Mouse (Mus musculus): ENCODE results near the gene Junb.
A peak's percentile ranks its signal among the peaks of the same experiment; 100 is the strongest.

The Junb gene

GRCm38 (mm10) chr8:84973079-84973478 is 5.4 kb downstream of the Junb start:
- DNase-seq (ENCODE audit: low read depth, low spot score), result no peak

- DNase-seq (ENCODE audit: low read depth, low spot score), result no peak
Observed at GRCm38 (mm10) chr8:84970913-84971312, 7.6 kb downstream of the Junb start.

GRCm38 (mm10) chr8:84970135-84970790 is 8.3 kb downstream of the Junb start:
- no peak for DNase-seq (ENCODE audit: low read depth, low spot score)

GRCm38 (mm10) chr8:84969241-84970134 is 9.0 kb downstream of the Junb start, which contains the start of the genes Gm49661, Prdx2 and Rnaseh2a:
Gene Gm49661, minus strand, starts transcription at chr8:84969433.
Gene Prdx2, plus strand, starts transcription at chr8:84969587.
Gene Rnaseh2a, minus strand, starts transcription at chr8:84969767.
- no peak for DNase-seq (ENCODE audit: low read depth, low spot score)

- DNase-seq (ENCODE audit: low read depth, low spot score), result no peak
Observed at GRCm38 (mm10) chr8:84968650-84969049, 9.9 kb downstream of the Junb start.

GRCm38 (mm10) chr8:84967532-84968304 is 10.8 kb downstream of the Junb start:
- no peak for DNase-seq (ENCODE audit: low read depth, low spot score)

GRCm38 (mm10) chr8:84966603-84967002 is 11.9 kb downstream of the Junb start:
- no peak for DNase-seq (ENCODE audit: low read depth, low spot score)

- DNase-seq (ENCODE audit: low read depth, low spot score), result peak; percentile 96
Observed at GRCm38 (mm10) chr8:84965731-84966291, 12.7 kb downstream of the Junb start.

GRCm38 (mm10) chr8:84963952-84964351 is 14.6 kb downstream of the Junb start:
- no peak for DNase-seq (ENCODE audit: low read depth, low spot score)

GRCm38 (mm10) chr8:84959811-84960210 is 18.7 kb downstream of the Junb start:
- DNase-seq (ENCODE audit: low read depth, low spot score), result no peak

- peak; percentile 84 for DNase-seq (ENCODE audit: low read depth, low spot score)
Observed at GRCm38 (mm10) chr8:84956768-84957167, 21.8 kb downstream of the Junb start.

GRCm38 (mm10) chr8:84952612-84953255 is 25.8 kb downstream of the Junb start:
- DNase-seq (ENCODE audit: low read depth, low spot score), result no peak

- no peak for DNase-seq (ENCODE audit: low read depth, low spot score)
Observed at GRCm38 (mm10) chr8:84949753-84950152, 28.8 kb downstream of the Junb start.

GRCm38 (mm10) chr8:84947241-84947545 is 31.3 kb downstream of the Junb start:
- DNase-seq (ENCODE audit: low read depth, low spot score), result peak; percentile 63

GRCm38 (mm10) chr8:84946528-84947240 is 31.8 kb downstream of the Junb start, which contains the start of gene Rtbdn:
Gene Rtbdn, plus strand, starts transcription at chr8:84946991.
- DNase-seq (ENCODE audit: low read depth, low spot score), result no peak

- DNase-seq (ENCODE audit: low read depth, low spot score), result no peak
Observed at GRCm38 (mm10) chr8:84945633-84946527, 32.6 kb downstream of the Junb start.

GRCm38 (mm10) chr8:84945235-84945632 is 33.3 kb downstream of the Junb start:
- DNase-seq (ENCODE audit: low read depth, low spot score), result no peak

GRCm38 (mm10) chr8:84944478-84945160 is 33.9 kb downstream of the Junb start:
- DNase-seq (ENCODE audit: low read depth, low spot score), result no peak

- no peak for DNase-seq (ENCODE audit: low read depth, low spot score)
Observed at GRCm38 (mm10) chr8:84943699-84944098, 34.8 kb downstream of the Junb start.

Data from forelimb bud, embryonic 11.5 days (tissue).